Mouse (Mus musculus): ENCODE measurements at regions not wholly inside any gene's neighbourhood (a gene's known extent, or its start where the extent isn't known, plus 50 kb on each side); places are given as distances from the start of the nearest gene placed in this dataset.

- no peaks in the 10 kb centered on the region for H3K9me3 ChIP-seq (ENCODE audit: control insufficient read depth, low read length)
- H3K4me1 ChIP-seq (ENCODE audit: control insufficient read depth, insufficient read depth, low read length), result peaks cover 8% of the 10 kb centered on the region
- no peaks in the 10 kb centered on the region for H3K36me3 ChIP-seq (ENCODE audit: control insufficient read depth, insufficient read depth, low read length)
- no peaks in the 10 kb centered on the region for H3K27me3 ChIP-seq (ENCODE audit: control insufficient read depth, insufficient read depth, low read length)
- ATAC-seq (ENCODE audit: low FRiP score, low TSS enrichment) (peak; percentile 57; the same call in 1 of the 2 replicates), DNase-seq (peak; percentile 74)
- 0 out of 2 replicates have a peak overlapping the region, but pooled peaks have one; percentile 13 for H3K9ac ChIP-seq (replicated peaks; ENCODE audit: low read length)
- H3K4me2 ChIP-seq (ENCODE audit: low read length), result peak overlapping the region; percentile 36
- peak overlapping the region; percentile 53 for H3K27ac ChIP-seq (replicated peaks; ENCODE audit: low read depth, low read length)
- H3K4me3 ChIP-seq (replicated peaks; ENCODE audit: low read depth, low read length), result no peak overlapping the region
- 19% methylated on average over 21 of the region's 21 CpGs for WGBS
Observed at GRCm38 (mm10) chr1:92286013-92286965, 90.8 kb upstream of the Hdac4 start.

GRCm38 (mm10) chr1:92284155-92284554, 88.7 kb upstream of the Hdac4 start:
- no peaks in the 10 kb centered on the region for H3K9me3 ChIP-seq (ENCODE audit: control insufficient read depth, low read length)
- H3K36me3 ChIP-seq (ENCODE audit: control insufficient read depth, insufficient read depth, low read length), result no peaks in the 10 kb centered on the region
- ATAC-seq (ENCODE audit: low FRiP score, low TSS enrichment) (no peak), DNase-seq (no peak)
- H3K4me2 ChIP-seq (ENCODE audit: low read length), result no peak overlapping the region
- H3K4me1 ChIP-seq (ENCODE audit: control insufficient read depth, insufficient read depth, low read length), result peaks cover 8% of the 10 kb centered on the region
- no peaks in the 10 kb centered on the region for H3K27me3 ChIP-seq (ENCODE audit: control insufficient read depth, insufficient read depth, low read length)
- H3K9ac ChIP-seq (replicated peaks; ENCODE audit: low read length), result no peak overlapping the region
- H3K4me3 ChIP-seq (replicated peaks; ENCODE audit: low read depth, low read length), result no peak overlapping the region
- H3K27ac ChIP-seq (replicated peaks; ENCODE audit: low read depth, low read length), result no peak overlapping the region
- WGBS, result 77% methylated on average over 4 of the region's 4 CpGs

GRCm38 (mm10) chr1:92277199-92277747, 81.8 kb upstream of the Hdac4 start:
- WGBS, result 78% methylated on average over 5 of the region's 5 CpGs
- ATAC-seq (ENCODE audit: low FRiP score, low TSS enrichment) (no peak), DNase-seq (no peak)
- Histone ChIP-seq H3K4me2 (ENCODE audit: low read length) (no peak overlapping the region), H3K9ac (replicated peaks; ENCODE audit: low read length) (no peak overlapping the region), H3K9me3 (ENCODE audit: control insufficient read depth, low read length) (no peaks in the 10 kb centered on the region), H3K27ac (replicated peaks; ENCODE audit: low read depth, low read length) (no peak overlapping the region), H3K4me1 (ENCODE audit: control insufficient read depth, insufficient read depth, low read length) (0 out of 2 replicates have a peak, but pooled peaks cover under 1% of the 10 kb centered on the region), H3K36me3 (ENCODE audit: control insufficient read depth, insufficient read depth, low read length) (no peaks in the 10 kb centered on the region), H3K27me3 (ENCODE audit: control insufficient read depth, insufficient read depth, low read length) (no peaks in the 10 kb centered on the region), H3K4me3 (replicated peaks; ENCODE audit: low read depth, low read length) (no peak overlapping the region)

- Histone ChIP-seq H3K4me2 (ENCODE audit: low read length) (no peak overlapping the region), H3K4me3 (replicated peaks; ENCODE audit: low read depth, low read length) (no peak overlapping the region), H3K27ac (replicated peaks; ENCODE audit: low read depth, low read length) (no peak overlapping the region), H3K4me1 (ENCODE audit: control insufficient read depth, insufficient read depth, low read length) (peaks cover 8% of the 10 kb centered on the region; the same call in 1 of the 2 replicates), H3K9me3 (ENCODE audit: control insufficient read depth, low read length) (no peaks in the 10 kb centered on the region), H3K36me3 (ENCODE audit: control insufficient read depth, insufficient read depth, low read length) (no peaks in the 10 kb centered on the region), H3K9ac (replicated peaks; ENCODE audit: low read length) (no peak overlapping the region), H3K27me3 (ENCODE audit: control insufficient read depth, insufficient read depth, low read length) (no peaks in the 10 kb centered on the region)
- DNase-seq (no peak), ATAC-seq (ENCODE audit: low FRiP score, low TSS enrichment) (no peak)
- 71% methylated on average over 1 of the region's 1 CpGs for WGBS
Observed at GRCm38 (mm10) chr1:92275388-92275787, 79.9 kb upstream of the Hdac4 start.

- Histone ChIP-seq H3K27me3 (ENCODE audit: control insufficient read depth, insufficient read depth, low read length) (no peaks in the 10 kb centered on the region), H3K4me3 (replicated peaks; ENCODE audit: low read depth, low read length) (no peak overlapping the region), H3K9me3 (ENCODE audit: control insufficient read depth, low read length) (no peaks in the 10 kb centered on the region), H3K9ac (replicated peaks; ENCODE audit: low read length) (no peak overlapping the region), H3K4me1 (ENCODE audit: control insufficient read depth, insufficient read depth, low read length) (peaks cover 8% of the 10 kb centered on the region; the same call in 1 of the 2 replicates), H3K4me2 (ENCODE audit: low read length) (no peak overlapping the region), H3K36me3 (ENCODE audit: control insufficient read depth, insufficient read depth, low read length) (no peaks in the 10 kb centered on the region), H3K27ac (replicated peaks; ENCODE audit: low read depth, low read length) (no peak overlapping the region)
- WGBS, result 94% methylated on average over 2 of the region's 2 CpGs
- ATAC-seq (ENCODE audit: low FRiP score, low TSS enrichment) (no peak), DNase-seq (no peak)
Observed at GRCm38 (mm10) chr1:92273760-92274159, 78.3 kb upstream of the Hdac4 start.

GRCm38 (mm10) chr1:92271676-92272291, 76.3 kb upstream of the Hdac4 start:
- Histone ChIP-seq H3K36me3 (ENCODE audit: control insufficient read depth, insufficient read depth, low read length) (no peaks in the 10 kb centered on the region), H3K27me3 (ENCODE audit: control insufficient read depth, insufficient read depth, low read length) (no peaks in the 10 kb centered on the region), H3K4me3 (replicated peaks; ENCODE audit: low read depth, low read length) (no peak overlapping the region), H3K4me1 (ENCODE audit: control insufficient read depth, insufficient read depth, low read length) (peaks cover 8% of the 10 kb centered on the region; the same call in 1 of the 2 replicates), H3K27ac (replicated peaks; ENCODE audit: low read depth, low read length) (no peak overlapping the region), H3K4me2 (ENCODE audit: low read length) (no peak overlapping the region), H3K9me3 (ENCODE audit: control insufficient read depth, low read length) (no peaks in the 10 kb centered on the region), H3K9ac (replicated peaks; ENCODE audit: low read length) (no peak overlapping the region)
- ATAC-seq (ENCODE audit: low FRiP score, low TSS enrichment) (no peak), DNase-seq (peak; percentile 53)
- WGBS, result 18% methylated on average over 9 of the region's 9 CpGs

GRCm38 (mm10) chr1:92270486-92271058, 75.1 kb upstream of the Hdac4 start:
- ATAC-seq (ENCODE audit: low FRiP score, low TSS enrichment) (no peak), DNase-seq (no peak)
- H3K4me3 ChIP-seq (replicated peaks; ENCODE audit: low read depth, low read length), result no peak overlapping the region
- 56% methylated on average over 6 of the region's 6 CpGs for WGBS
- H3K27ac ChIP-seq (replicated peaks; ENCODE audit: low read depth, low read length), result no peak overlapping the region
- H3K27me3 ChIP-seq (ENCODE audit: control insufficient read depth, insufficient read depth, low read length), result no peaks in the 10 kb centered on the region
- H3K9me3 ChIP-seq (ENCODE audit: control insufficient read depth, low read length), result no peaks in the 10 kb centered on the region
- no peak overlapping the region for H3K9ac ChIP-seq (replicated peaks; ENCODE audit: low read length)
- no peak overlapping the region for H3K4me2 ChIP-seq (ENCODE audit: low read length)
- peaks cover 8% of the 10 kb centered on the region; the same call in 1 of the 2 replicates for H3K4me1 ChIP-seq (ENCODE audit: control insufficient read depth, insufficient read depth, low read length)
- no peaks in the 10 kb centered on the region for H3K36me3 ChIP-seq (ENCODE audit: control insufficient read depth, insufficient read depth, low read length)

- no peaks in the 10 kb centered on the region for H3K36me3 ChIP-seq (ENCODE audit: control insufficient read depth, insufficient read depth, low read length)
- DNase-seq (peak; percentile 20), ATAC-seq (ENCODE audit: low FRiP score, low TSS enrichment) (no peak)
- H3K9ac ChIP-seq (replicated peaks; ENCODE audit: low read length), result no peak overlapping the region
- H3K4me2 ChIP-seq (ENCODE audit: low read length), result no peak overlapping the region
- WGBS, result 41% methylated on average over 10 of the region's 10 CpGs
- H3K27ac ChIP-seq (replicated peaks; ENCODE audit: low read depth, low read length), result no peak overlapping the region
- no peaks in the 10 kb centered on the region for H3K27me3 ChIP-seq (ENCODE audit: control insufficient read depth, insufficient read depth, low read length)
- peaks cover 8% of the 10 kb centered on the region; the same call in 1 of the 2 replicates for H3K4me1 ChIP-seq (ENCODE audit: control insufficient read depth, insufficient read depth, low read length)
- no peak overlapping the region for H3K4me3 ChIP-seq (replicated peaks; ENCODE audit: low read depth, low read length)
- H3K9me3 ChIP-seq (ENCODE audit: control insufficient read depth, low read length), result no peaks in the 10 kb centered on the region
Observed at GRCm38 (mm10) chr1:92269464-92269863, 74.0 kb upstream of the Hdac4 start.

Data from midbrain, embryonic 14.5 days (tissue).